Mouse (Mus musculus): ENCODE data around the gene Cavin4.

DNA sequence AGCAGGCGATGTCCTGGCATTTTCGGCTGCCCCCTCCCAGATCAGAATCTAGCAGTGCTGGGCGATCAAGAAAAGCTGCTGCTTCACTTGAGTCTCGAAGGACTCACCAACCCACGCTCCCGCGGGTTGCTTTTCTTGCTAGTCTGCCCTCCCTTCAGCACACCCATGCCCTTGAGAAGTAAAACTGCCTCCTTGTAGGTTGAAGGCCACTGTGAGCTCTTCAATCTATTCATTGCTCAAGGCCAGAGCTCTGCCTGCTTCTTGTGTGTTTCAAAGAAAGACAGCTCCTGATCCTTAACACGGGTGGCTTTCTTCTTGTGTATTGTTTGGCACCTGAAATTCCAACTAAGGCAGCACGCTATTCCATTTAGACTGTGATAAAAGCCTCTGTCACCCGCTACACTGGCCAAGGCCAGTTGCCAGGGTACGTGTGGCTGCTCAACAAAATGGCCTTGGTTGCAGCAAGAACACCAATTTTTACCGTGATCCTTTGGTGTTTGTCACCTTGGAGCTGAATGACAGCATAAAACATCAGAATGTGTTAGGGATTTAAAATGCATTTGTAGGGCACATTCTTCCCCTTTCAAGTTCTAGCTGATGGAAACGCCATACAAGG is 13.4 kb downstream of the Cavin4 start:
- TF ChIP-seq CTCF (IDR thresholded peaks at IDR 0.05; ENCODE audit: low read depth, low read length) (no peak), TAL1 (conservative IDR thresholded peaks at IDR 0.05; ENCODE audit: low read depth, low read length) (no peak), GATA1 (IDR thresholded peaks at IDR 0.05; ENCODE audit: borderline replicate concordance, low read length) (no peak)

All from G1E (cell line).